Mouse (Mus musculus) heart, embryonic 13.5 days (tissue): ENCODE measurements around the gene Ccdc80. TPM values are rescaled to one million over a fixed set of nuclear protein-coding genes. Genes with fewer than 3 reads are reported as not detected.
A peak's percentile ranks its signal among the peaks of the same experiment; 100 is the strongest.

ENCODE experiments used
- ATAC-seq: fragments of 200-750 bp; cut with Nextera tagmentation; 2 replicates; pipeline ENCODE4 v1.8.0; 2017; ENCODE audit warnings: moderate TSS enrichment; ENCODE audit not compliant: insufficient number of reproducible peaks, low FRiP score, low TSS enrichment; ENCODE audit errors: extremely low read depth
- H3K27ac ChIP-seq: fragments of 300-500 bp; sonication (generic); replicated peaks from 2 replicates; pipeline ENCODE4 v1.5.1; 2015; ENCODE audit warnings: moderate library complexity, mild to moderate bottlenecking, inconsistent platforms
- H3K27me3 ChIP-seq: fragments of 300-500 bp; sonication (generic); replicated peaks from 2 replicates; pipeline ENCODE4 v1.6.1; 2015; ENCODE audit warnings: mild to moderate bottlenecking, inconsistent platforms
- H3K36me3 ChIP-seq: fragments of 300-500 bp; sonication (generic); 2 replicates; pipeline ENCODE4 v1.6.1; 2015; ENCODE audit warnings: mild to moderate bottlenecking, inconsistent platforms
- H3K4me1 ChIP-seq: fragments of 300-500 bp; sonication (generic); 2 replicates; pipeline ENCODE4 v1.6.1; 2015; ENCODE audit warnings: inconsistent platforms
- H3K4me2 ChIP-seq: fragments of 300-500 bp; sonication (generic); 2 replicates; pipeline ENCODE4 v1.6.1; 2015; ENCODE audit warnings: inconsistent platforms, mild to moderate bottlenecking, moderate library complexity
- H3K4me3 ChIP-seq: fragments of 300-500 bp; sonication (generic); 2 replicates; pipeline ENCODE4 v1.5.1; 2015; ENCODE audit warnings: moderate library complexity, mild to moderate bottlenecking, inconsistent platforms
- H3K9ac ChIP-seq: fragments of 300-500 bp; sonication (generic); 2 replicates; pipeline ENCODE4 v1.6.1; 2015; ENCODE audit warnings: inconsistent platforms, mild to moderate bottlenecking, moderate library complexity
- H3K9me3 ChIP-seq: fragments of 300-500 bp; sonication (generic); 2 replicates; pipeline ENCODE4 v1.6.1; 2016; ENCODE audit warnings: inconsistent platforms
- WGBS: fragments of 180-500 bp; shearing (Covaris S2); methylation state at CpG from one replicate; pipeline ENCODE4 v1.1.7; 2015; ENCODE audit warnings: mixed read lengths; 5-methylcytosine and 5-hydroxymethylcytosine counted together
- polyA plus RNA-seq: library from polyadenylated mRNA; unstranded; fragments of >200 nt; fragmentation: Nextera tagmentation; extraction: Ambion mirVana; gene quantifications from 2 replicates; pipeline ENCODE4 v1.2.1, GENCODE M21; 2015

Gene Ccdc80
- polyA plus RNA-seq: 102 and 111 TPM in 2 replicates

DNA sequence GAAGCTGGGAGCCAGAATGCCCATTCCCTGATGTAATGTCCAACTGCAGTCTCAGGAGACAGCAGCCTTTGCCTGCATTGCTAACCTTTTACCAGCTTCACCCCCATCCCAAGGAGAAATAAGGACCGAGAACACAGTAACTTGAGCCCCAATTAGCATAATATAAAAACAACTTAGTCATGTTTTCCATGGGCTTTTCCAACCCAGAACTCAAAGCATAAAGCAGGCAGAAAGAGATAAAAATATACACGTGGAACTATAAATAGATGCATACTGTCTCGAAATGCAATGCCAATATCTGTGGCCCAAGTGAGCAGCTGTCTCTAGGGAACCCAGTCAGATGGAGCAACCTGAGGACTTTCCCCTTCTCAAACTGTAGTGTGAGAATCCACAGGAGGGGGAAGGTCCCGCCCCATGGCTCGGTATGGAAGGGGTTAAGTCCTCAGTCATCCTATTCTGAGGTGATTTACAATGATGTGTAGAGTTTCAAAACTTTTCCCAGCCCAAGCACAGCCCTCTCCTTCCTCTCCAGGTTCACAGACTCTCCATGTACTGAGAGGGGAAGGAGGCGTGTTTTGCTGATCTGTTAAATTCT lies at the start of gene Ccdc80:
Gene Ccdc80 (plus strand): TSS at position 266 of the 595 bp plus-strand sequence.
- peak; percentile 25; the same call in 1 of the 2 replicates for ATAC-seq
- no peaks in the 10 kb centered on the region for H3K27me3 ChIP-seq
- H3K4me2 ChIP-seq: peak within 1 kb of the TSS; percentile 81
- H3K9me3 ChIP-seq: no peaks in the 10 kb centered on the region
- H3K4me3 ChIP-seq: peak within 1 kb of the TSS; percentile 67
- H3K36me3 ChIP-seq: 0 out of 2 replicates have a peak, but pooled peaks cover 8% of the 10 kb centered on the region
- H3K27ac ChIP-seq: peak within 1 kb of the TSS; percentile 97
- under 1% methylated on average over 6 of the region's 6 CpGs for WGBS
- peaks cover 68% of the 10 kb centered on the region for H3K4me1 ChIP-seq
- H3K9ac ChIP-seq: peak within 1 kb of the TSS; percentile 93

DNA sequence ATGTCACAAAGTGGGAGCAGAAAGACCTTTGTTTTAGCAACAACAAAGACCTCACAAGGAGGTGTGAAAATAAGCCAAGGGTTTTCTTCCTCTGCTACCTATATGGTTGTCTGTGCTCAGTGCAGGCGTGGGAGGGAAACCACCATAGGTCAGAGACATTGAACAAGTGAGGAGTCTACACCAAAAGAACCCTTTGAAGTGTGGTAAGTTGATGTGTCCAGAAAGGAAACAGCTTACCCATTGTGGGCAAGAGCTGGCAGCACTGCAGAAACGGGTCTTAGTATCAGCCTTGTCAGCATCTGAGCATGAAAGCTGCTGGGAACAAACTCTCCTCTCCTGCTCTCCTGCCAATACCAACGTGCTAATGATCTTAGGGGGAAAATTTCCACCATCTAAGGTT lies 48.4 kb upstream of the Ccdc80 start:
- no peak overlapping the region for H3K9ac ChIP-seq
- WGBS: 41% methylated on average over 3 of the region's 3 CpGs
- no peak overlapping the region for H3K27ac ChIP-seq
- H3K4me3 ChIP-seq: no peak overlapping the region
- no peaks in the 10 kb centered on the region for H3K27me3 ChIP-seq
- 0 out of 2 replicates have a peak, but pooled peaks cover 3% of the 10 kb centered on the region for H3K4me1 ChIP-seq
- no peaks in the 10 kb centered on the region for H3K9me3 ChIP-seq
- no peak overlapping the region for H3K4me2 ChIP-seq
- ATAC-seq: no peak
- no peaks in the 10 kb centered on the region for H3K36me3 ChIP-seq

DNA sequence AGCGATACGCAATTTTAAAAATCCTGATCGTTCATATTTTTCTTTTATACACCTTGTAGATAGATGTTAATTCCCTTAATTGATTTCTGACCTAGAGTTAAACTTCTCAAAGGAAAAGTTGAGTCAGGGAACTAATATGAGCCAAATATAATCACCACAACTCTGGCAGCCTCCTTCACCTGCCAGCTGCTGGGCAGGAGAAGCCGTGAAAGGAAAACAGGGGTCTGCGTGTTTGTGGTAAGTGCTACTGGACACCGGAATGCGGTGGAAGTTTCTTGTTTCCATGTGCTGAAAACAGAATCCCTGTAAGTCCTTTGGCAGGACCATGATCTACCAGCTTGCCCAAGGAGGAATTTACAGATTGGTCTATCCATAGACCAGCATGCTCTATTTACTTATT lies 36.0 kb upstream of the Ccdc80 start:
- WGBS: 82% methylated on average over 7 of the region's 7 CpGs
- Histone ChIP-seq H3K9ac (no peak overlapping the region), H3K36me3 (no peaks in the 10 kb centered on the region), H3K4me1 (no peaks in the 10 kb centered on the region), H3K4me3 (no peak overlapping the region), H3K27ac (no peak overlapping the region), H3K4me2 (no peak overlapping the region), H3K27me3 (no peaks in the 10 kb centered on the region), H3K9me3 (no peaks in the 10 kb centered on the region)
- no peak for ATAC-seq

DNA sequence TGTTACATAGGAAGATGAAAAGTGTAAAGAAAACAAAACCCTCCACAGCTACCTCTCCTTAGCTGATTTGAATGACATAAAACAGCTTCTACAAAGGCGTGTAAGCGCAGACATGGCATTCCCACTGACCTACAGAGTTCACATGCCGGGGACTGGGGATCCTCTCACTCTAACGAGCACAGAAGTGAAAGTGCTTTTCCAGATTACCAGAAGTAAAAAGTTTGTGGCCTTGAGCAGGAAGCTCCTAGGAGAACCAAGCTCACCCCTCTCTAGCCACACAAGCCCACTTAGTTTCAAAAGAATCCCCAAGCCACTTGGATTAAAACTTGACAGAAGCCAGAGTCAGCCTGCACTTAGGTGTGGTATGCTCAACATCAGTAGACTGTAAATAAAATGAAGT lies 35.3 kb upstream of the Ccdc80 start:
- no peak overlapping the region for H3K9ac ChIP-seq
- 53% methylated on average over 4 of the region's 4 CpGs for WGBS
- H3K4me3 ChIP-seq: no peak overlapping the region
- H3K4me2 ChIP-seq: no peak overlapping the region
- H3K9me3 ChIP-seq: no peaks in the 10 kb centered on the region
- no peak for ATAC-seq
- no peaks in the 10 kb centered on the region for H3K36me3 ChIP-seq
- H3K27ac ChIP-seq: no peak overlapping the region
- no peaks in the 10 kb centered on the region for H3K27me3 ChIP-seq
- no peaks in the 10 kb centered on the region for H3K4me1 ChIP-seq

DNA sequence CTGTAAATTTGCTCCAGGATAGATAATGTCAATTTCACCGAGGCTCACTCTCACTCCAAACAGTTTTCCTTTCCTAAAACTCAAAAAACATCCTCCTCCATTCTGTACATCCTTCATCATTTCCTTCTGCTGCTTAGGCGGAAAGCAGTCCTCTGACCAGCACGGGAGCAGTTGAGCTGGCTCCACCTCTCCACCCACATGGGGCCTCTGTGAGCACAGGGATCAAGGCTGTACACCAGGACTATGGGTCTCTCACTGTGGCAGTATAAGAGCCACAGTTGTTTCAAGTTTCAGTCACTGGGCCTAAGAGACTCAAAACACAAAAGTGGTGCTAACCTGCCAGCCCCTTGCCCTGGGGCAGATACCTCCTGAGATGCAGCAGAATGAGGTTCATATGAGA lies 32.1 kb upstream of the Ccdc80 start:
- Histone ChIP-seq H3K9ac (no peak overlapping the region), H3K27ac (no peak overlapping the region), H3K4me2 (no peak overlapping the region), H3K4me3 (no peak overlapping the region), H3K27me3 (no peaks in the 10 kb centered on the region), H3K36me3 (no peaks in the 10 kb centered on the region), H3K4me1 (no peaks in the 10 kb centered on the region), H3K9me3 (no peaks in the 10 kb centered on the region)
- 51% methylated on average over 3 of the region's 3 CpGs for WGBS
- no peak for ATAC-seq

DNA sequence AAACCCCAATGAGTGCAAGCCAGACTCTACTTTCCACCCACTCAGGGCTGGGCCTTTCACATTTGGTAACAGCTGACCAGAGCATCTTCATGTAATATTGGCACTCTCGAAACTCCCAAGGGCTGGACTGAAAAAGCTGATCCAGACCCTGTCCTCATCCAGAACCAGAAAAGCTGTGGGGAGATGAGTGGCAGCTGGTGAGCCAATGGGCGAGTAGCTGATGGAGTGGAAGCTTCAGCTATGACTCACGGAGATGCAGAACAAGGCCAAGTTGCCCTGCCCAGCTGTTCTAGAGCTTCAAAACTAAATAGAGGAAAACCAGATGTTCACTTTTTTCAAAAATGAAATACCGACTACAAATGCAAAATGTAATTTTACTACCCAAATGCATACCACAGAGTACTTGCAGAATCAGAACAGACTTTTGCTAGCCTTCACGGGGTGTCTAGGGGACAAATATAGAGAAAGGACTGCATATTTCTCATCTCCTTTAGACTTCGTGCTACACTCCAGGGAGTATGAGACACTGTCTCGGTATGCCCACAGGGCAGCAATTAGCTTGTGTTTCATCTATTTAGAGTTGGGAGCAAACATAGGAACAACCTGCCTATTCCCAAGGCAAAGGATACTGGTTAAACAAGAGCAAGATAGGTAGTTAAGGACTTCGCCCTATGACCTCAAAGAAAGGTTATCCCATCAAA lies 22.7 kb upstream of the Ccdc80 start:
- Histone ChIP-seq H3K9me3 (no peaks in the 10 kb centered on the region), H3K4me2 (no peak overlapping the region), H3K36me3 (no peaks in the 10 kb centered on the region), H3K27ac (no peak overlapping the region), H3K4me1 (no peaks in the 10 kb centered on the region), H3K27me3 (no peaks in the 10 kb centered on the region), H3K4me3 (no peak overlapping the region), H3K9ac (no peak overlapping the region)
- no peak for ATAC-seq
- 80% methylated on average over 8 of the region's 8 CpGs for WGBS

DNA sequence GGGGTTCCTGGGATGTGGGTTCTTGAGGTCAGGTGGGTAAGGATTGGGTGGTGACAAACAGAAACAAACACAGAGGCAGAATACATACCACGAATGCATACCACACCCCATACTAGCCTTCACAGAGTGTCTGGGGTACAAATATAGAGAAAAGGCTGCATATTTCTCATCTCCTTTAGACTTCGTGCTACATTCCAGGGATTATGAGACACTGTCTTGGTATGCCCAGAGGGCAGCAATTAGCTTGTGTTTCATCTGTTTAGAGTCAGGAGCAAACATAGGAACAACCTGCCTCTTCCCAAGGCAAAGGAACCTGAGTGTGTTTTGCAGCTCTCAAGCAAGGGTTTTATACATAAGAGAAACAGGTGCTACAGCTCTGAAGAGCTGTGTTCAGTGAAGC lies 21.8 kb upstream of the Ccdc80 start:
- no peaks in the 10 kb centered on the region for H3K4me1 ChIP-seq
- no peak for ATAC-seq
- H3K9me3 ChIP-seq: no peaks in the 10 kb centered on the region
- H3K27ac ChIP-seq: no peak overlapping the region
- no peaks in the 10 kb centered on the region for H3K36me3 ChIP-seq
- H3K9ac ChIP-seq: no peak overlapping the region
- H3K27me3 ChIP-seq: no peaks in the 10 kb centered on the region
- H3K4me3 ChIP-seq: no peak overlapping the region
- H3K4me2 ChIP-seq: no peak overlapping the region
- 70% methylated on average over 2 of the region's 2 CpGs for WGBS

DNA sequence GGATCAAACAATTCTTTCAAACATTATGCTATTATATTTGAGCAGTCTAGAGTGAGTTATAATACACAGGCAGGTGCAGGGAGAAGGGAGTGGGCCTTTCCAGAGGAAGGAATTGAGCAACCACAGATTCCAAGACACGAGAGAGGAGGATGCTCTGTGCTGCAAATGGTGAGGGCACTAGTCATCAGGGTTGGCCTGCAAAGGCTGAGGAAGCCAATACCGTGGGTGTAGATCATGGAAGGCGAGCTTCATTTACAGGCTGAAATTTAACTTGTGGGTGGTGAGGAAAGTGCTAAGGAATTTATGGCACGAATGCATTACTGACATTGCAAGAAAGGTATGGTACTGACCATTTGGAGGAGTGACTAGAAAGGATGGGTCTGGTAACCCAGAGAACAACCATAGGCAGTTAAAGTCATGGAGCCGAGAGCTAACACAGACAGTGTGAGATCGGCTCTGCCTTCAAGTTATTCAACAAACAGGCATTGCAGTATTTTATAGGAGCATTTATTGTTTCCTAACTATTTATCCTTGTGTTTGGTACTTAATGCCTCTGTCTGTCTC lies 15.6 kb upstream of the Ccdc80 start:
- Histone ChIP-seq H3K27me3 (no peaks in the 10 kb centered on the region), H3K4me2 (no peak overlapping the region), H3K36me3 (no peaks in the 10 kb centered on the region), H3K9me3 (no peaks in the 10 kb centered on the region), H3K9ac (no peak overlapping the region), H3K4me1 (peaks cover 19% of the 10 kb centered on the region), H3K27ac (no peak overlapping the region), H3K4me3 (no peak overlapping the region)
- ATAC-seq: no peak
- WGBS: 73% methylated on average over 6 of the region's 6 CpGs

DNA sequence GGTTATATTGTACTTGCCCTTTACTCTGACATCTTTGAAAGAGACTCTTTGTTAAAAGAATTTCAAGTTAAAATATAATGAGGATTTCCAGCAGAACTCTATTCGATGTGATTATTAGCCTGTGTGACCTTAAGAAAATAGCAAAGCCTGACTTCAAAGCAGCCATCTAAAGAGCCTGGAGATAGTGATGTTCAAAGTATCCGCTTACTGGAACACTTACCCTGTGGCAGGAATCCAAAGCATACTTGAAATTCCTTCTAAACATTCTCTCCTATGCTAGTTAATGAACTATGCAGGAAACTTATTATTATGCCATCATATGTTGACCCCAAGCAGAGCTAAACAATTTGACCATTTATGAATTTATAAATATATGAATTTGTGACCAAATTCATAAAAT lies 13.9 kb upstream of the Ccdc80 start:
- Histone ChIP-seq H3K36me3 (no peaks in the 10 kb centered on the region), H3K9ac (no peak overlapping the region), H3K4me1 (peaks cover 19% of the 10 kb centered on the region), H3K4me3 (no peak overlapping the region), H3K9me3 (no peaks in the 10 kb centered on the region), H3K27ac (peak overlapping the region; percentile 16; the same call in 1 of the 2 replicates), H3K4me2 (no peak overlapping the region), H3K27me3 (no peaks in the 10 kb centered on the region)
- ATAC-seq: no peak
- WGBS: 16% methylated on average over 2 of the region's 2 CpGs

DNA sequence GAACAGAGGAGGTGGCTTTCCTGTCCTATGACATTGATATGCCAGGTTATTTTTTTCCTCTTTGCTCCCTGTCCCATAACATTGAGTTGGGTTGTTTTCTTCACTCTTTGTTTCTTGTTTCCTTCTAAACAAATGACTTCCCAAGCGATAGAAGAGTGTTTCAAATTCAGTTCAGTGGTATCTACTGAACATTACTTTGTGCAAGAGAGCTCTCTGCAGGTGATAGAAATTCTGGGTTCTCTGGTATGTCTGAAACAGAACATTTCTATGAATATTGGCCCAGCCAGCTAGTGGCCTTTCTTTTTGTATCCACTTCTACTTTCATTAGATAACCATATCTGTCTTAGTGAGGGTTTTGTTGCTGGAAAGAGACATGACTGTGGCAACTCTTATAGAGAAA lies 4.4 kb upstream of the Ccdc80 start:
- Histone ChIP-seq H3K9me3 (no peaks in the 10 kb centered on the region), H3K27me3 (no peaks in the 10 kb centered on the region), H3K9ac (no peak overlapping the region), H3K4me1 (peaks cover 26% of the 10 kb centered on the region), H3K4me2 (no peak overlapping the region), H3K4me3 (no peak overlapping the region), H3K36me3 (no peaks in the 10 kb centered on the region), H3K27ac (no peak overlapping the region)
- no peak for ATAC-seq
- 67% methylated on average over 1 of the region's 1 CpGs for WGBS

DNA sequence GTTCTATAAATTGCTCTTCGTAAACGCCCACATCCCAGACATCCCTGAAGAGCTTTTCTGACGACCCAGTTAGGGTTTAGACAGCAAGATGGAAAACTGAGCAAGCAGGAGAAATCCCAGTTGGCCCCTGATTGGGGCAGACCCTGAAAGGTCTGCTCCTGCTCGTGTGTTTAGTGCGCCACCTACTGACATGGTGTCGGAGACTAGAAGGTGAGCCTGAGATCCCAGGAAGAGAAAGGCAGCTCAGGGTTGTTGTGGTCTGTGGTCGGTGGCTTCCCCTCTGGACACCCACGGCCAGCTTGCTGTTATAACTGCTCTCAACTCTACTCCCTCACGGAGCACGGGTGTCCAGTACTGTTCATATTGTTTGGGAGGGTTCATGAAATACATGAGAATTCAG lies 3.2 kb upstream of the Ccdc80 start:
- H3K27ac ChIP-seq: no peak overlapping the region
- peak overlapping the region; percentile 36 for H3K4me2 ChIP-seq
- no peaks in the 10 kb centered on the region for H3K9me3 ChIP-seq
- 0 out of 2 replicates have a peak overlapping the region, but pooled peaks have one; percentile 50 for H3K9ac ChIP-seq
- H3K4me1 ChIP-seq: peaks cover 35% of the 10 kb centered on the region
- H3K4me3 ChIP-seq: no peak overlapping the region
- ATAC-seq: peak; percentile 40; the same call in 1 of the 2 replicates
- WGBS: 9% methylated on average over 10 of the region's 10 CpGs
- H3K27me3 ChIP-seq: no peaks in the 10 kb centered on the region
- no peaks in the 10 kb centered on the region for H3K36me3 ChIP-seq
